Mouse (Mus musculus) MEL (cell line): Measurements from ENCODE around the gene Asb8.

Experiments used
- CHD2 ChIP-seq: IDR thresholded peaks from 2 replicates; pipeline ENCODE4 v1.6.1; 2011; ENCODE audit warnings: low read length, improper control_type of control experiment
- CTCF ChIP-seq, 3 experiments: IDR thresholded peaks in 2 of 3; conservative IDR thresholded peaks in 1 of 3; 2 replicates each; pipeline ENCODE4 v1.5.1; 2011 to 2012; ENCODE audit warnings: low read length in 3 of 3, low read depth in 2 of 3, mild to moderate bottlenecking in 2 of 3, improper control_type of control experiment in 1 of 3, inconsistent platforms in 1 of 3, mixed read lengths in 1 of 3, moderate library complexity in 1 of 3; ENCODE audit not compliant: control insufficient read depth in 1 of 3, insufficient read depth in 1 of 3, poor library complexity in 1 of 3, severe bottlenecking in 1 of 3
- EP300 ChIP-seq, 2 experiments: IDR thresholded peaks; 2 replicates each; pipeline ENCODE4 v1.6.1; 2011; ENCODE audit warnings: improper control_type of control experiment in 2 of 2, low read length in 2 of 2, low read depth in 1 of 2, mild to moderate bottlenecking in 1 of 2
- JUND ChIP-seq: IDR thresholded peaks from 2 replicates; pipeline ENCODE4 v1.6.1; 2011; ENCODE audit warnings: low read depth, mild to moderate bottlenecking, improper control_type of control experiment, low read length
- NELFE ChIP-seq: IDR thresholded peaks from 2 replicates; pipeline ENCODE4 v1.6.1; 2011; ENCODE audit warnings: low read depth, low read length, improper control_type of control experiment
- POLR2A ChIP-seq, 2 experiments: IDR thresholded peaks; 2 replicates each; pipeline ENCODE4 v1.6.1; 2011 to 2012; ENCODE audit warnings: low read length in 2 of 2, mild to moderate bottlenecking in 2 of 2, control low read depth in 1 of 2, improper control_type of control experiment in 1 of 2, low read depth in 1 of 2, moderate library complexity in 1 of 2; ENCODE audit not compliant: control insufficient read depth in 1 of 2, insufficient read depth in 1 of 2, poor library complexity in 1 of 2
- TAL1 ChIP-seq: IDR thresholded peaks from 2 replicates; pipeline ENCODE4 v1.6.1; 2012; ENCODE audit warnings: mild to moderate bottlenecking, inconsistent platforms, low read length, moderate library complexity, mixed read lengths
- TCF12 ChIP-seq: IDR thresholded peaks from 2 replicates; pipeline ENCODE4 v1.6.1; 2014; ENCODE audit warnings: low read depth, mild to moderate bottlenecking, inconsistent platforms, low read length, improper control_type of control experiment, moderate library complexity
- UBTF ChIP-seq: IDR thresholded peaks from 2 replicates; pipeline ENCODE4 v1.6.1; 2012; ENCODE audit warnings: low read depth, mild to moderate bottlenecking, inconsistent platforms, low read length, improper control_type of control experiment, moderate library complexity, borderline replicate concordance; ENCODE audit not compliant: insufficient read depth
- ZKSCAN1 ChIP-seq: IDR thresholded peaks from 2 replicates; pipeline ENCODE4 v1.6.1; 2012; ENCODE audit warnings: low read depth, mild to moderate bottlenecking, inconsistent platforms, low read length, improper control_type of control experiment, moderate library complexity
- ZMIZ1 ChIP-seq: IDR thresholded peaks from 2 replicates; pipeline ENCODE4 v1.6.1; 2012; ENCODE audit warnings: low read depth, mild to moderate bottlenecking, inconsistent platforms, low read length, improper control_type of control experiment, moderate library complexity
- ZNF384 ChIP-seq: IDR thresholded peaks from 2 replicates; pipeline ENCODE4 v1.6.1; 2012; ENCODE audit warnings: low read depth, mild to moderate bottlenecking, inconsistent platforms, low read length, improper control_type of control experiment

DNA sequence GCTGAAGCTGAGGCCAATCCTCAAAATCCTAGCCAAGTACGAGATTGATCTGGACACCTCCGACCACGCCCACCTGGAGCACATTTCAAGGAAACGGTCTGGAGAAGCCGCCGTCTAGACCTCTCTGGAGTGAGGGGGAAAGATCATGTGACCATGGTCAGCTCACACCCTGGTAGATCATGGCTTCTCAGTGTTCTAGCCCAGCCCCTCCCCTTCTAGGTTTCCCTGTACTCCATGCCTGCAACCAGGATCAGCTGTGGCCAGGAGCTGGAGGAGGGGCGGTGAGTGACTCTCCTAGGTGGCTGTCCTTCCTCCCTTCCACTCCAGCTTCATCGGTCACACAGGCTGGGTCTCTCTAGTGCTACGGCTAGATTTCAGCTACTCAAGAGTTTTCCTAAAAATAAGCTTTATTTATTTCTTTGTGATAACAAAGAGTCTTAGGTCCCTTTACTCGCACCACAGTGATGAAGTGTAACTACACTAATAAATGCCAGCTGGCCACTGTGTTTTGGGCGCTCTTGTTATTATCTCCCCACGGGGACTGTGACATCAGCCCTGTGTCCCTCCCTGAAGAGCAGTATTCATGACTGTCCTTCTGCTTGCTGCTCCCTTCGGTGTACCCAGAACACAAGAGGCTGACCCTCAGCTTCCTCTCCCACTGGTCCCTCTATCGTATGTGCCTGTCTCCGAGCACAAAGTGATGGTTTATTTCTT, 33.3 kb downstream of the Asb8 start:
- TF ChIP-seq CTCF (IDR thresholded peaks at IDR 0.05 in 2 of 3, conservative IDR thresholded peaks at IDR 0.05 in 1 of 3; ENCODE audit: control insufficient read depth in 1 of 3, insufficient read depth in 1 of 3, low read depth in 2 of 3, low read length in 3 of 3, poor library complexity in 1 of 3, severe bottlenecking in 1 of 3): no peak
- no peak for TF ChIP-seq ZKSCAN1
- TF ChIP-seq POLR2A (IDR thresholded peaks at IDR 0.05; ENCODE audit: control insufficient read depth in 1 of 2, insufficient read depth in 1 of 2, low read depth in 1 of 2, low read length in 2 of 2, poor library complexity in 1 of 2): no peak
- TF ChIP-seq JUND: no peak
- TF ChIP-seq TCF12: no peak
- TF ChIP-seq ZMIZ1: no peak
- no peak for TF ChIP-seq NELFE
- no peak for TF ChIP-seq EP300 (IDR thresholded peaks at IDR 0.05; ENCODE audit: low read depth in 1 of 2, low read length in 2 of 2)
- no peak for TF ChIP-seq UBTF
- no peak for TF ChIP-seq ZNF384
- TF ChIP-seq TAL1: no peak
- no peak for TF ChIP-seq CHD2
